Mouse (Mus musculus): ENCODE results near the gene Tubb4a. TPM values are rescaled to one million over a fixed set of nuclear protein-coding genes. Genes with fewer than 3 reads are reported as not detected.
A peak's percentile ranks its signal among the peaks of the same experiment; 100 is the strongest.
"Not testable (repeated sequence)": the region's sequence is repeated elsewhere in the genome, so short reads cannot be mapped to it uniquely, and the experiment has no call there.

Gene Tubb4a
- polyA plus RNA-seq, 1 experiment = not detected

DNA sequence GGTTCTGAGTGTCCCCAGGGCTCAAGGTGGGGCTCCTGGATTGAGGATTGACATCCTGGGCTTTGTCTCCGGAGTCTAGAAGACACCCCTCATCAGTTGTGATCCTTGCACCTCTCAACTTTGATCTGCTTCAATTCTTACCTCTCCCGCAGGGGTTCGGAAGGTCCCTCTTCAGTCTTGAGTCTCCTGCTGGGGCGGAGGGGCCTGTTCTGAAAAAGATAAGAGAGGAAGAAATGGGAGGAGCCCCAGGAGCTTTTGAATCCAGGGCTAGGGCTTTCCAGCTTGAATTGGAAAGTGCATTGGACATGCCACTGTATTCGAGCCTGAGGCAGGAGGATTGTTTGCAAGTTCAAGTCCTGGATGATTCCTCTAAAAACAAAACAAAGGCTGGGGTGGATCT, 20.7 kb downstream of the Tubb4a start:
- 72% methylated on average over 5 of the region's 5 CpGs for WGBS
- TF ChIP-seq CTCF (IDR thresholded peaks at IDR 0.05; ENCODE audit: insufficient read depth, low read depth, low read length) (no peak), POLR2A (IDR thresholded peaks at IDR 0.05; ENCODE audit: insufficient read depth, low read depth, low read length) (no peak)
- Histone ChIP-seq H3K27ac (ENCODE audit: insufficient read depth, low read depth, low read length) (no peak overlapping the region), H3K4me1 (ENCODE audit: control insufficient read depth, insufficient read depth, low read length) (peaks cover 7% of the 10 kb centered on the region), H3K4me3 (ENCODE audit: insufficient read depth, low read depth, low read length) (no peak overlapping the region)

GRCm38 (mm10) chr17:57063031-57063430, 24.6 kb downstream of the Tubb4a start:
- peaks cover 14% of the 10 kb centered on the region for H3K4me1 ChIP-seq (ENCODE audit: control insufficient read depth, insufficient read depth, low read length)
- no peak overlapping the region for H3K27ac ChIP-seq (ENCODE audit: insufficient read depth, low read depth, low read length)
- 35% methylated on average over 8 of the region's 8 CpGs for WGBS
- no peak overlapping the region for H3K4me3 ChIP-seq (ENCODE audit: insufficient read depth, low read depth, low read length)
- TF ChIP-seq CTCF (IDR thresholded peaks at IDR 0.05; ENCODE audit: insufficient read depth, low read depth, low read length) (no peak), POLR2A (IDR thresholded peaks at IDR 0.05; ENCODE audit: insufficient read depth, low read depth, low read length) (no peak)

DNA sequence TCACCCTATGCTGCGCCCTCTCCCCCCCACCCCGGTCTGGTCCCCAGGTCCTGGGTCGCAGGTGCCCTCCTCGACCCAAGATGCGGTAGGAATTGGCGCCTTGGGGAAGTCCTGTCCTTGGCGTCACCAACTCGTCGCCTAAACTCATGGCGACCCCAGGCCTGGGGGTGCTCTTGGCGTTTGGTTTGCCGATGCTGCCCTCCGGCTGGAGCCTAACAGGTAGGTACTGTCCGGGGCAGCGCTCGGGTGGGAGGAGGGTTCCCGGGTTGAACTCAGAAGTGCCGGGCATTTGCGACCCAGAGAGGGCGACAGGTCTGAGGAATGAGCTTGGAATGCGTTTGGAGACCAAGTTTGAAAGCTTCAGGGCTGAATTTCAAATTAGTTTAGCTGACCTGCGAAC, 25.0 kb downstream of the Tubb4a start:
- Histone ChIP-seq H3K4me1 (ENCODE audit: control insufficient read depth, insufficient read depth, low read length) (peaks cover 17% of the 10 kb centered on the region), H3K4me3 (ENCODE audit: insufficient read depth, low read depth, low read length) (no peak overlapping the region), H3K27ac (ENCODE audit: insufficient read depth, low read depth, low read length) (no peak overlapping the region)
- TF ChIP-seq CTCF (IDR thresholded peaks at IDR 0.05; ENCODE audit: insufficient read depth, low read depth, low read length) = no peak
- no peak for TF ChIP-seq POLR2A (IDR thresholded peaks at IDR 0.05; ENCODE audit: insufficient read depth, low read depth, low read length)
- WGBS = 5% methylated on average over 22 of the region's 22 CpGs

GRCm38 (mm10) chr17:57062011-57062521, 25.5 kb downstream of the Tubb4a start:
- WGBS = 2% methylated on average over 39 of the region's 39 CpGs
- Histone ChIP-seq H3K4me3 (ENCODE audit: insufficient read depth, low read depth, low read length) (no peak overlapping the region), H3K27ac (ENCODE audit: insufficient read depth, low read depth, low read length) (no peak overlapping the region), H3K4me1 (ENCODE audit: control insufficient read depth, insufficient read depth, low read length) (peaks cover 17% of the 10 kb centered on the region)
- TF ChIP-seq POLR2A (IDR thresholded peaks at IDR 0.05; ENCODE audit: insufficient read depth, low read depth, low read length) (no peak), CTCF (IDR thresholded peaks at IDR 0.05; ENCODE audit: insufficient read depth, low read depth, low read length) (no peak)

DNA sequence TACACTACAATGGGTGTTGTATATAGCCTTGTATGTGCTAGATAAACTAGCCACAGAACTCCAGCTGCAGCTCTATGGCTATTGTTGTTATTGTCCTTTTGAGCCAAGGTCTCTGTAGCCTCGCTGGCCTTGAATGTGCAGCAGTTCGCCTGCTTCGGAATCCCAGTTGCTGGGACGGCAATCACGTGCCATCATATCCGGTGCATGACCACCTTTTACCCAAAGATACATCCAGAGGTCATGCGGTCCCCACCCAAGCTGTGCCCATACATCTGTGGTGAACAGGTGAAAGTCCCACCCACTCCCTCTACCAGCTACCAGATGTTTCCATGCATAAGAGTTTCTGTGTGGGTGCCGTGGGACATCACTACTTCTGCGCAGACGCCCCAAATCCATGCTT, 26.5 kb downstream of the Tubb4a start:
- Histone ChIP-seq H3K27ac (ENCODE audit: insufficient read depth, low read depth, low read length) (no peak overlapping the region), H3K4me3 (ENCODE audit: insufficient read depth, low read depth, low read length) (no peak overlapping the region), H3K4me1 (ENCODE audit: control insufficient read depth, insufficient read depth, low read length) (peaks cover 17% of the 10 kb centered on the region)
- WGBS = 41% methylated on average over 10 of the region's 10 CpGs
- TF ChIP-seq POLR2A (IDR thresholded peaks at IDR 0.05; ENCODE audit: insufficient read depth, low read depth, low read length) (no peak), CTCF (IDR thresholded peaks at IDR 0.05; ENCODE audit: insufficient read depth, low read depth, low read length) (no peak)

DNA sequence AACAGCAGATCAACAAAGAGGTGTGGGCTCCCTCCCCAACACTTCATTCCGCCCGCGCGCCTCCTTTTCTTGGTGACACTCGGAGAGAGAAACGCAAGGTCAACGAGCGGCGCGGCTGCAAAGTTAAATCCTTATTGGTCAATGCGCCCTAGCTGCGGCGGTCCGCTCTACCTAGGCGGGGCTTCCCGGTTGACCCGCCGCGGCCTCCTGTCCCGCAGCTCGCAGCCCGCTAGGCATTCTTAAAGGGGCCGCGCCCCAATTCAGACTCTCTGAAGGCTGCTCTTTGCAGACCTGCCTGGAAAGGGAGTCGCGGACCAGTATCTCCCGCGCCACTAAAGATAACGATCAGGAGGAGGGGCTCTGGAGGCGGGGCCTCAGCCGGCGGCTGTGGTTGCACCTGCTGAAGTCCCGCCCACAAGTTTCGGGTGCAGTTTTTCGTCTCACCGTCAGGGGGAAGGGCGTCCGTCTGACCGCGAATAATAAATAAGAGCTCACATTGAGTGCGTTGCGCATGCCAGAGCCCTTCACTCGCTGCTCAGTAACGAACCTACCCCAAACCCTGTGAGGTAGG, 27.3 kb downstream of the Tubb4a start:
- under 1% methylated on average over 44 of the region's 44 CpGs for WGBS
- peak overlapping the region; percentile 83 for H3K4me3 ChIP-seq (ENCODE audit: insufficient read depth, low read depth, low read length)
- H3K4me1 ChIP-seq (ENCODE audit: control insufficient read depth, insufficient read depth, low read length) = peaks cover 17% of the 10 kb centered on the region
- peak overlapping the region; percentile 73 for H3K27ac ChIP-seq (ENCODE audit: insufficient read depth, low read depth, low read length)
- TF ChIP-seq POLR2A (IDR thresholded peaks at IDR 0.05; ENCODE audit: insufficient read depth, low read depth, low read length) (peak; percentile 23; the same call in 1 of the 2 replicates), CTCF (IDR thresholded peaks at IDR 0.05; ENCODE audit: insufficient read depth, low read depth, low read length) (peak; percentile 65)

- TF ChIP-seq POLR2A (IDR thresholded peaks at IDR 0.05; ENCODE audit: insufficient read depth, low read depth, low read length) (no peak; the same call in 1 of the 2 replicates), CTCF (IDR thresholded peaks at IDR 0.05; ENCODE audit: insufficient read depth, low read depth, low read length) (no peak)
- WGBS = under 1% methylated on average over 26 of the region's 45 CpGs
- Histone ChIP-seq H3K4me1 (ENCODE audit: control insufficient read depth, insufficient read depth, low read length) (peaks cover 19% of the 10 kb centered on the region), H3K27ac (ENCODE audit: insufficient read depth, low read depth, low read length) (peak within 1 kb of the TSS; percentile 89), H3K4me3 (ENCODE audit: insufficient read depth, low read depth, low read length) (peak within 1 kb of the TSS; percentile 83)
Measured at GRCm38 (mm10) chr17:57059486-57059977, 28.1 kb downstream of the Tubb4a start, which contains the start of gene Slc25a23. Gene Slc25a23, minus strand, starts transcription at chr17:57059863.

DNA sequence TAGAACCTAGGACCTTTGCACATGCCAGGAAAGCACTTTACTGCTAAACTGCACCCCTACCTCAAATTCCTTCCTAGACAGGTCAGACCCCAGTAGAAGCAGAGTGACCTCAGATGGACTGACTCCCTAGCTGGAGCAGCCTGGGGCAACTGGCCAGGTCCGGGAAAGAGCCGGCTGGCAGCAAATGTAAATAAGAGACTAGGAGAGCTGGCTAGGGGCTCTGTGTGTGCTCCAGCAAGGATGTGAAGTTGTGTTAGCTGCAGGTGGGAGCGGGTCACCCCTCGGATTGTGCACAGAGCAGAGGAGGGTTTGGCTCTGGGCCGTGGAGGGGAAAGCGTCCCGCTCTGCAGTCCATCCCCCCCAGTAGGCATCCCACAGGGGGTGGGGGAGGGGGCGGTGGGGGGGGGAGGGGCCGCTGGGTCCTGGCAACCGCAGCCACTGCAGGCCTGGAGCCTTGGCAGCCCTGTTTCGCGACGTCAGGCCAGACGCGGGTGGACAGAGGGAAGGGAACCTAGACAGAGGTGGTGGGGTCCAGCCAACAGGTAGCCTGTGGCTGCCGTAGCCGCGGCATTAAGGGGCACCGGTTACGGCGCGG, 28.6 kb downstream of the Tubb4a start, which contains the start of gene Crb3:
Gene Crb3 (plus strand): TSS at position 215 of the 595 bp plus-strand sequence.
- peak within 1 kb of the TSS; percentile 89 for H3K27ac ChIP-seq (ENCODE audit: insufficient read depth, low read depth, low read length)
- WGBS = under 1% methylated on average over 18 of the region's 22 CpGs
- TF ChIP-seq CTCF (IDR thresholded peaks at IDR 0.05; ENCODE audit: insufficient read depth, low read depth, low read length) = no peak
- TF ChIP-seq POLR2A (IDR thresholded peaks at IDR 0.05; ENCODE audit: insufficient read depth, low read depth, low read length) = no peak

DNA sequence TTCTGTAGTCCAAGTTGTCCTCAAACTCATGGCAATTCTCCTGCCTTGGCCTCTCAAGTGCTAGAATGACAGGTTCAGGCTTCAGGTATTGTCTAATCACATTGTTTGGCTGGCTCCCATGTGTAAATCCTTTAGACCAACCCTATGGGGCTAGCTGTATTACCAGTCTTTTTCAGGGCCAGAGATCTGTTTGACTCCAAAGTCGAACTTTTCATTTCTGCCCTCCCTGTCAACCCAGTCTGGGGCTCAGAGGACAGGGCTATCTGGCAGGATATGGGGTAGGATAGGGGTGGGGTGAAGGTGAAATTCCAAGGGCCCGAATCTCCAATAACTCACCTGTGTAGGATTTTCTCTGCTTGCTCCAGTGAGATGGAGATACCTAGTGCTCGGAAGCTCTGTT, 31.3 kb downstream of the Tubb4a start:
- Histone ChIP-seq H3K27ac (ENCODE audit: insufficient read depth, low read depth, low read length) (no peak overlapping the region), H3K4me1 (ENCODE audit: control insufficient read depth, insufficient read depth, low read length) (peaks cover 13% of the 10 kb centered on the region), H3K4me3 (ENCODE audit: insufficient read depth, low read depth, low read length) (no peak overlapping the region)
- TF ChIP-seq POLR2A (IDR thresholded peaks at IDR 0.05; ENCODE audit: insufficient read depth, low read depth, low read length) = no peak
- no peak for TF ChIP-seq CTCF (IDR thresholded peaks at IDR 0.05; ENCODE audit: insufficient read depth, low read depth, low read length)
- 86% methylated on average over 3 of the region's 3 CpGs for WGBS

More for the DNA sequence above, 28.6 kb downstream of the Tubb4a start, which contains the start of gene Crb3:
- Histone ChIP-seq H3K4me3 (ENCODE audit: insufficient read depth, low read depth, low read length) (peak within 1 kb of the TSS; percentile 83), H3K4me1 (ENCODE audit: control insufficient read depth, insufficient read depth, low read length) (peaks cover 21% of the 10 kb centered on the region)

DNA sequence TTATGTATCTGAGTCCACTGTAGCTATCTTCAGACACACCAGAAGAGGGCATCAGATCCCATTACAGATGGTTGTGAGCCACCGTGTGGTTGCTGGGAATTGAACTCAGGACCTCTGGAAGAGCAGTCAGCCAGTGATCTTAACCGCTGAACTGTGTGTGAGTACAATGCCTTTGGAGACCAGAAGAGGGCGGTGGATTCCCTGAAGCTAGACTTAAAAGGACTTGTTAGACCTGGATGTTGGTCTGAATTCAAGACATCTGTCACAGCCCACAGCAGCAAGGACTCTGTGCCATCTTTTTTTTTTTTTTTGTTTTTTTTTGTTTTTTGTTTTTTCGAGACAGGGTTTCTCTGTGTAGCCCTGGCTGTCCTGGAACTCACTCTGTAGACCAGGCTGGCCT, 35.9 kb downstream of the Tubb4a start:
- not testable (repeated sequence) for H3K4me3 ChIP-seq (ENCODE audit: insufficient read depth, low read depth, low read length); H3K27ac ChIP-seq (ENCODE audit: insufficient read depth, low read depth, low read length); H3K4me1 ChIP-seq (ENCODE audit: control insufficient read depth, insufficient read depth, low read length)
- 90% methylated on average over 4 of the region's 4 CpGs for WGBS

Data from olfactory bulb, adult 2 months (tissue).